Mouse (Mus musculus) C2C12 (cell line): ENCODE results near the gene St7l.

Source experiments
- CTCF ChIP-seq: IDR thresholded peaks from one replicate; pipeline ENCODE4 v1.5.1; 2011; ENCODE audit not compliant: control insufficient read depth, insufficient read depth, insufficient read length
- FOSL1 ChIP-seq: IDR thresholded peaks from one replicate; pipeline ENCODE4 v1.8.0; 2011; ENCODE audit warnings: mild to moderate bottlenecking, low read length; ENCODE audit not compliant: poor library complexity, insufficient read depth, severe bottlenecking
- MAX ChIP-seq: IDR thresholded peaks from one replicate; pipeline ENCODE4 v1.6.1; 2011; ENCODE audit warnings: mild to moderate bottlenecking, control low read depth

DNA sequence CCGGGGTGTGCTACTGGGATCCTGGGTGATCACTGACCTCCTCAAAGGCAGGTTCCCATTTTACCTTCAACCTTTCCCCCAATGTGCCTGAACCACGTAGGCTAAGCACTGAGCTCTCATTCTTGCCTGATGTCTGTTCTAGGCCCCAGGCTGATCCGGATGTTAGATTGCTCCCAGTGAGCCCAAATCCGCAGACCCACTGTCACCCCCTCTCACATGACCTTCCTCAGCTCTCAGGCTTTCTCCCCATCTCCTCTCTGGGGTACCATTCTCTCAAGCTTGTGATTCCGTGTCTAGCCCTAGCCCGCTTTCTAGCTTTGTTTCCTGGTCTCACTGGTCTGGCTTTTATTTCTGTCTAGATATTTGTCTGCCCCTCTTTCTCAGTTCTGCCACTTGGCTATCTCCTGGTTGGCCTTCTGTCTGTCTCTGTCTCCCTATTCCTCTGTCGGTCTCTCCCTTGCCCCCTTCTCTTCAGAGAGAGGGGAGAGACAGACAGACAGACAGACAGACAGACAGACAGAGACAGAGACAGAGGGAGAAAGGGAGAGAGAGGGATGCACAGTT, 102.3 kb downstream of the St7l start:
- TF ChIP-seq FOSL1: no peak
- no peak for TF ChIP-seq CTCF
- TF ChIP-seq MAX: no peak
